Mouse (Mus musculus) stomach, embryonic 16.5 days (tissue): ENCODE results near the gene Nol3. TPM values are rescaled to one million over a fixed set of nuclear protein-coding genes. Genes with fewer than 3 reads are reported as not detected.
"Not testable (repeated sequence)": the region's sequence is repeated elsewhere in the genome, so short reads cannot be mapped to it uniquely, and the experiment has no call there.

Experiments
- ATAC-seq: fragments of 200-750 bp; cut with Nextera tagmentation; 2 replicates; pipeline ENCODE4 v1.8.0; 2017; ENCODE audit warnings: moderate number of reproducible peaks, moderate TSS enrichment; ENCODE audit not compliant: insufficient read depth, low FRiP score
- H3K27ac ChIP-seq: fragments of 300-500 bp; sonication (generic); 2 replicates; pipeline ENCODE4 v1.5.1; 2014; ENCODE audit warnings: low read length
- H3K27me3 ChIP-seq: fragments of 300-500 bp; sonication (generic); 2 replicates; pipeline ENCODE4 v1.6.1; 2014; ENCODE audit warnings: low read length, control low read depth, mixed read lengths; ENCODE audit not compliant: control insufficient read depth, insufficient read depth
- H3K36me3 ChIP-seq: fragments of 300-500 bp; sonication (generic); 2 replicates; pipeline ENCODE4 v1.6.1; 2014; ENCODE audit warnings: low read length; ENCODE audit not compliant: control insufficient read depth, insufficient read depth
- H3K4me1 ChIP-seq: fragments of 300-500 bp; sonication (generic); 2 replicates; pipeline ENCODE4 v1.6.1; 2014; ENCODE audit warnings: low read length, control low read depth, mixed read lengths; ENCODE audit not compliant: control insufficient read depth, insufficient read depth
- H3K4me2 ChIP-seq: fragments of 300-500 bp; sonication (generic); 2 replicates; pipeline ENCODE4 v1.6.1; 2014; ENCODE audit warnings: low read depth, low read length, mixed read lengths
- H3K4me3 ChIP-seq: fragments of 300-500 bp; sonication (generic); replicated peaks from 2 replicates; pipeline ENCODE4 v1.5.1; 2014; ENCODE audit warnings: mild to moderate bottlenecking, low read length
- H3K9ac ChIP-seq: fragments of 300-500 bp; sonication (generic); 2 replicates; pipeline ENCODE4 v1.6.1; 2014; ENCODE audit warnings: low read length
- H3K9me3 ChIP-seq: fragments of 300-500 bp; sonication (generic); replicated peaks from 2 replicates; pipeline ENCODE4 v1.6.1; 2016; ENCODE audit warnings: low read length, control low read depth; ENCODE audit not compliant: control insufficient read depth
- WGBS: fragments of 180-500 bp; shearing (Covaris S2); extraction: QIAGEN DNeasy Blood & Tissue Kit; methylation state at CpG from one replicate; pipeline ENCODE4 v1.1.7; 2014; 5-methylcytosine and 5-hydroxymethylcytosine counted together
- polyA plus RNA-seq: library from polyadenylated mRNA; unstranded; fragments of >200 nt; fragmentation: Nextera tagmentation; extraction: Ambion mirVana; gene quantifications from 2 replicates; pipeline ENCODE4 v1.2.1, GENCODE M21; 2015

Gene Nol3
- polyA plus RNA-seq, 1 experiment from 2014 or later, result 2.3 TPM

DNA sequence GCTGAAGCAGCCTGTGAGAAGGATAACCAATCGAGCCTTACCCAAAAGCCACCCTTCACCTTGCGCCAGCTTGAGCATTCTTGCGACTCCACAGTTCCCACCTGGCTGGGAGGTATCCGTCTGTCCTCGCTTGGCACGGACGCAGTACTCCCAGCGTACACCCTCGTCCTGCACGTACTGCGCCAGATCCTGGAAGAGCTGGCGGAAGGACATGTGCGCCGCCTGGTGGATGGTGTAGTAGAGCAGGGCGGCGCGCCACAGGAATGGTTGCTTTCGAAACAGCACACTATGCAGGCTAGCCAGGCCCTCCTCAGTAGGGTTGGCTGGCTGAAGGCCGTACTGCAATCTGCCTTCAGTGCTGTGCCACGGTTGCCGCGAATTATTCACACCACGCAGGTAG, 7.1 kb downstream of the Nol3 start:
- no peak overlapping the region for H3K9ac ChIP-seq
- H3K27ac ChIP-seq, result no peak overlapping the region
- no peaks in the 10 kb centered on the region for H3K9me3 ChIP-seq
- peaks cover 20% of the 10 kb centered on the region for H3K27me3 ChIP-seq
- H3K4me1 ChIP-seq, result peaks cover 7% of the 10 kb centered on the region; the same call in 1 of the 2 replicates
- H3K4me2 ChIP-seq, result no peak overlapping the region
- no peak overlapping the region for H3K4me3 ChIP-seq
- WGBS, result 28% methylated on average over 23 of the region's 23 CpGs
- peak; percentile 64 for ATAC-seq
- no peaks in the 10 kb centered on the region for H3K36me3 ChIP-seq

GRCm38 (mm10) chr8:105285514-105285913, 9.6 kb downstream of the Nol3 start:
- Histone ChIP-seq H3K4me1 (peaks cover 18% of the 10 kb centered on the region), H3K4me3 (no peak overlapping the region), H3K36me3 (no peaks in the 10 kb centered on the region), H3K27ac (no peak overlapping the region), H3K4me2 (no peak overlapping the region), H3K27me3 (peaks cover 3% of the 10 kb centered on the region; the same call in 1 of the 2 replicates), H3K9me3 (no peaks in the 10 kb centered on the region), H3K9ac (no peak overlapping the region)
- ATAC-seq, result no peak
- WGBS, result 49% methylated on average over 12 of the region's 12 CpGs

GRCm38 (mm10) chr8:105286907-105287306, 11.0 kb downstream of the Nol3 start:
- ATAC-seq, result no peak
- peaks cover 21% of the 10 kb centered on the region for H3K4me1 ChIP-seq
- H3K27ac ChIP-seq, result no peak overlapping the region
- no peak overlapping the region for H3K9ac ChIP-seq
- no peak overlapping the region for H3K4me3 ChIP-seq
- no peak overlapping the region for H3K4me2 ChIP-seq
- H3K27me3 ChIP-seq, result peaks cover 6% of the 10 kb centered on the region; the same call in 1 of the 2 replicates
- no peaks in the 10 kb centered on the region for H3K36me3 ChIP-seq
- 90% methylated on average over 4 of the region's 4 CpGs for WGBS
- no peaks in the 10 kb centered on the region for H3K9me3 ChIP-seq

DNA sequence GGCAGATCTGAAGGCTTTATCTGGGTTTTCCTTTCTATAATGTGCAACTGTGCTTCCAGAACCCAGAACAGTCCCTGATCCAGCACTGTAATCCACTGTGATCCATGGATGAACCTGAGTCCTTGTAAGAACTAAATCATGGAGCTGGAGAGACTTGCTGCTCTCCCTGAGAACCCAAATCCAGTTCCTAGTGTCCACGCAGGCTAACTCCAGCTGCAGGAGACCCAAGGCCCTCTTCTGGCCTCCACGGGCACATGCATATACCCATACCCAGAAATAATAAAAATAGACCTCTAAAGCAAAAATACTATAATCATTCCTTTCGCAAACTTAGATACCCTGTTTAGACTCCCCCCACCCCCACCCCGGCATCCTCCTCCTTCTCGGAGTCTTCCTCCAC, 12.3 kb downstream of the Nol3 start:
- WGBS, result 84% methylated on average over 5 of the region's 5 CpGs
- no peak overlapping the region; the same call in 1 of the 2 replicates for H3K27ac ChIP-seq
- H3K9me3 ChIP-seq, result no peaks in the 10 kb centered on the region
- H3K27me3 ChIP-seq, result peaks cover 6% of the 10 kb centered on the region; the same call in 1 of the 2 replicates
- ATAC-seq, result no peak
- peaks cover 21% of the 10 kb centered on the region for H3K4me1 ChIP-seq
- H3K9ac ChIP-seq, result no peak overlapping the region
- no peaks in the 10 kb centered on the region for H3K36me3 ChIP-seq
- H3K4me3 ChIP-seq, result peak overlapping the region; percentile 64
- peak overlapping the region; percentile 93 for H3K4me2 ChIP-seq

DNA sequence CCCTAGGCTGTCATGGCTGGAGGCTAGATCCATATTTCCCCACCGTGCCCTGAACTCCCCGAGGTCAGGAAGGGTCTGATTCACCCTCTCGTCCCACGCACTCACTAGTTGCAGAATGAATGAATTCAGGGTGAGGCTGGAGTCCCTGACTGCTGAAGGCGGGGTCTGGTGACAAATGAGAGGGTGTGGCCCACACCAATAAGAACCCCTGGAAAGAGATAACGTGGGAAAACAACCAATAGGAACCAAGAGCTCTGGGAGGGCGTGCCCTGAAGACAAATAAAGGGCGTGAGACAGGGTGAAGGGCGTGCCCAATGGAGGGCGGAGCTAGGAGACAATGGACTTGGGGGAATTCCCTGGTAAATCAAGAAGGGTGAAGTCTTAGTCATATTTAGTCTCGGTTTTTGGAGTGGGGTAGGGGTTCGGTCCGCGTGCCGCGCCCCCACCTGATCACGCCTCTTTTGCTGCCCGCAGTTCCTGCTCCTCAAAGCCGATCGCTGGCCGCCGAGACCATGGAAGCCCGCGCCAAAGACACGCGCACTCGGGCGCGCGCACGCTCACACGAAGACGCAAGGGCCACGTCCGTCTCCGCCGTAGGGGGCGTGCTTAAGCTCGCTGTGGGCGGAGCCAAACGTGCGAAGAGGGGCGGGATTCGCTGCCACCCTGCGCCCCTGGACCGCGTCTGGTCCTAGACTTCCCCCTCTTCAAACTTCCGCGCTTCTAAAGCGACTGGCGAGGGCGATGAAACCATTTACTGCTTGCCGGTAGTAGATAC, 13.2 kb downstream of the Nol3 start:
- Histone ChIP-seq H3K27ac (peak overlapping the region; percentile 87), H3K4me1 (peaks cover 21% of the 10 kb centered on the region), H3K36me3 (no peaks in the 10 kb centered on the region), H3K4me3 (peak overlapping the region; percentile 64), H3K9ac (peak overlapping the region; percentile 71), H3K4me2 (peak overlapping the region; percentile 93), H3K27me3 (peaks cover 6% of the 10 kb centered on the region; the same call in 1 of the 2 replicates), H3K9me3 (no peaks in the 10 kb centered on the region)
- peak; percentile 93 for ATAC-seq
- WGBS, result under 1% methylated on average over 53 of the region's 53 CpGs

GRCm38 (mm10) chr8:105289805-105290460, 14.0 kb downstream of the Nol3 start, which contains the start of gene 4931428F04Rik:
Gene 4931428F04Rik, minus strand, starts transcription at chr8:105289864.
- Histone ChIP-seq H3K27me3 (peaks cover 6% of the 10 kb centered on the region; the same call in 1 of the 2 replicates), H3K4me3 (peak within 1 kb of the TSS; percentile 64), H3K4me2 (peak within 1 kb of the TSS; percentile 93), H3K36me3 (no peaks in the 10 kb centered on the region), H3K4me1 (peaks cover 21% of the 10 kb centered on the region), H3K9me3 (no peaks in the 10 kb centered on the region), H3K27ac (peak within 1 kb of the TSS; percentile 87), H3K9ac (peak within 1 kb of the TSS; percentile 71)
- under 1% methylated on average over 43 of the region's 43 CpGs for WGBS
- ATAC-seq, result peak; percentile 5; the same call in 1 of the 2 replicates

- H3K27ac ChIP-seq, result no peak overlapping the region
- H3K4me1 ChIP-seq, result peaks cover 21% of the 10 kb centered on the region
- WGBS, result 6% methylated on average over 31 of the region's 31 CpGs
- H3K4me3 ChIP-seq, result peak overlapping the region; percentile 64; the same call in 1 of the 2 replicates
- no peaks in the 10 kb centered on the region for H3K9me3 ChIP-seq
- H3K27me3 ChIP-seq, result peaks cover 6% of the 10 kb centered on the region; the same call in 1 of the 2 replicates
- H3K9ac ChIP-seq, result no peak overlapping the region
- peak overlapping the region; percentile 93 for H3K4me2 ChIP-seq
- no peaks in the 10 kb centered on the region for H3K36me3 ChIP-seq
- no peak for ATAC-seq
Measured at GRCm38 (mm10) chr8:105290554-105291314, 14.8 kb downstream of the Nol3 start.

DNA sequence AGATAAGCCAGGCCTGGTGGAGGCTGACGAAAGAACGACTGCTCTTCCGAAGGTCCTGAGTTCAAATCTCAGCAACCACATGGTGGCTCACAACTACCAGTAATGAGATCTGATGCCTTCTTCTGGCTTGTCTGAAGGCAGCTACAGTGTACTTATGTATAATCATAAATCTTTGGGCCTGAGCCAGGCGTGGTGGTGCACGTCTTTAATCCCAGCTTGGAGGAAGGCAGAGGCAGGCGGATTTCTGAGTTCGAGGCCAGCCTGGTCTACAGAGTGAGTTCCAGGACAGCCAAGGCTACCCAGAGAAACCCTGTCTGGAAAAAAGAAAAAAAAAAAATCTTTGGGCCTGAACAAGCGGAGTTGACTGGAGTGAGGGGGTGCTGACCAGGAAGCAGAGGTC, 15.4 kb downstream of the Nol3 start:
- H3K9me3 ChIP-seq, H3K4me3 ChIP-seq, H3K27me3 ChIP-seq, H3K9ac ChIP-seq, ATAC-seq, H3K4me2 ChIP-seq, H3K36me3 ChIP-seq, H3K27ac ChIP-seq: not testable (repeated sequence)
- H3K4me1 ChIP-seq, result peaks cover 21% of the 10 kb centered on the region
- 81% methylated on average over 8 of the region's 8 CpGs for WGBS
